Mouse (Mus musculus): ENCODE measurements around the gene Troap.

GRCm38 (mm10) chr15:99082840-99083239 is 8.5 kb downstream of the Troap start:
- TF ChIP-seq CTCF (IDR thresholded peaks at IDR 0.05; ENCODE audit: control insufficient read depth, insufficient read depth, insufficient replicate concordance, low read depth, low read length): no peak
- TF ChIP-seq POLR2A (IDR thresholded peaks at IDR 0.05; ENCODE audit: control insufficient read depth, low read depth, low read length): no peak

Measured in testis, adult 2 months (tissue).